Mouse (Mus musculus): ENCODE data around the gene Gabrr2.
A peak's percentile ranks its signal among the peaks of the same experiment; 100 is the strongest.
"Not testable (repeated sequence)": the region's sequence is repeated elsewhere in the genome, so short reads cannot be mapped to it uniquely, and the experiment has no call there.

Gabrr2 gene

DNA sequence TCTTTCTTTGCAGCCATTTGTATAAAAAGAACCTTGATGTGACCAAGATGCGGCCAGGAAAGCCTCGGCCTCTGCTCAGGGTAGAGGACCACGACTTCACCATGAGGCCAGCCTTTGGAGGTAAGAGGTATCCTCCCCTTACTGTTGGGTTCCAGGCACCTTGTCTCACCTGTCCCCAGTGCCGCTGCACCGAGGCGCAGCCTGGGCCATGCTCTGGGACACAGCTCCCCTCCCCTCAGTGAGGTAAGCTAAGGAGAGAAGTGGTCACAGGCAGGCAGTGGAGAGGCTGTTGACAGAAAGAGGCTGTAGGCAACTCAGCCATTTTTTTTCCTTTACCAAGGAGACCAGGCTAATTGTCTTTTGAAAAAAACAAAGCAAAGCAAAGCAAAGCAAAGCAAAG is 8.5 kb downstream of the Gabrr2 start:
- no peak for DNase-seq

DNA sequence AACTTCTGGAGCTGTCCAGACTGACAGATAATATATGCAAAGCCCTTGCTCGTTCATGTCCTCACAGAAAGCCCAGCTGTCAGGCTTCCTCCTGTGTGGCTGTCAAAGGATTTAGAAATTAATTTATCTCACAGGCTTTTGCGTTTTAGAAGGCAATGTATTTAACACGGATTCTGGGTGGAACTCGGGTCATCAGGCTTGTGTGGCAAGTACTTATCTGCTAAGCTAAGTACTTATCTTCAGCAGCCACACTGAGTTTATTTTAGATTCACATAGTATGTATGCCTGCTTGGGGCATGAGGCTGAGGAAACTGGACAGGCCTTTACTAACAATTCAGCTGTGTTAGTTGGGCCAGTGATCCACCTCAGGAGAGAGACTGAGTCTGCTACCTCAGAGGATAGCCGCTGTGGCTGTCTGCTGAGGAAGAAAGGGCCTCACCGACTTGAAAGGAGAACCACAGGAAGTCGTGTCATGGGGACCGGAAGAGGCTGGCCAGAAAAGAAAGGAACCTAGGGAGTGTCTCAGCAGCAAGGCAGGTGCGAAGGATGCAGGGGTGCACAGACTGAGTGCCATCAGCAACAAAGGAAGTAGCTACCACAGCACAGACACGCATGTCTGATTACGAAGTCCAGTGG is 9.8 kb downstream of the Gabrr2 start:
- no peak for DNase-seq

- DNase-seq: no peak
Observed at GRCm38 (mm10) chr4:33074406-33074805, 11.6 kb downstream of the Gabrr2 start.

- DNase-seq: no peak
Observed at GRCm38 (mm10) chr4:33074851-33075250, 12.1 kb downstream of the Gabrr2 start.

GRCm38 (mm10) chr4:33075776-33076524 is 13.2 kb downstream of the Gabrr2 start:
- DNase-seq: no peak

DNA sequence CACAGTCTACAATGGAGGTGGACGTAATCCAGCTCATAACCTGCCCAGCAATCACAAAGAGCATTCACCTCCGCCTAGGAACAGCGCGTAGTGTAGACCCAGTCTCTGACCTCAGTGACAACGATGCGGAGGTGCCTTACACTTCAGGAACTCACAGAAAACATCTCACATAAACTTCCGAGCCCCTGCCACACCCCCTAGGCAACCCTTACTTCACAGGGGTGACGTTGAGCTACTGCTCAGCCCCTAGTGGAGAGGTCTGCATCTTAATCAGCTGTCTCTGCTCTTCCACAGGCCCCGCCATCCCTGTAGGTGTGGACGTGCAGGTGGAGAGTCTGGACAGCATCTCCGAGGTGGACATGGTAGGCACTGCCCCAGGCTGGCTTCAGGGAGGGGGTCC is 14.4 kb downstream of the Gabrr2 start:
- no peak for DNase-seq

DNA sequence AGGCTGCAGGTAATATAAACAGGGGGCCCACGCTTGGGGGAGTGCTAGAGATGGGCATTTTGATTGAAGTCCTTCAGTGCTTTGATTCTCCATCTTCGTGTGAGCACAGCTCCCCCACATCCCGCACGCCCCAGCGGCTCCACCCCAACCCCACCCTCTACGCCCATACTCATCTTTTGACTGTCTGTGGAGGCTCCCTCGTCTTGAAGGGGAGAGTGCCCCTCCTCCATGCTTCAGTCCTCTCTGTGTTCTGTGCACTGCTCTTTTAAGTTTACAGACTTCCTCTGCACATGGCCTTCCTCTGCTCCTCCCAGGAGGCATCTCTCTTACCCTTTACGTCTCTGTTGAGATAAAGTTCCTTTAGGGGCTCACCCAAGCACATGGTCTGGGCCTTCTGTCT is 14.9 kb downstream of the Gabrr2 start:
- DNase-seq: no peak

DNA sequence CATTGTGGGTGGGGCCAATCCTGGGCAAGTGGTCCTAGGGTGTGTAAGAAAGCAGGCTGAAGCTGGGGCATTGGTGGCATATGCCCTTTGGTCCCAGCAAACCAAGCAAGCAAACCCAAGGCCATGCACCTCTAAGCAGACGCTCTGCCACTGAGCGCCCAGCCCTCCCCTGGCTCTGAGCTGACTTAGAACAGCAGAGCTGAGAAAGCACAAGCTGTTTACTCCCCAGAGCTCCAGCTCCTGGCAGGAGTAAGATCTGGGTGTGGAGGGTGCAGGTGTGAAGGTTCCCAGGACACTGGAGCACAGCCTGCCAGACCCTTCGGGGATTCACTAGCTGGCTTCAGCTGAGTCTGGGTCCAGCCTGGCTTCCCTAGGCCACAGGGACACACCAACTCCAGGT is 15.7 kb downstream of the Gabrr2 start:
- DNase-seq: no peak

- no peak for DNase-seq
Observed at GRCm38 (mm10) chr4:33099118-33099694, 36.4 kb downstream of the Gabrr2 start.

GRCm38 (mm10) chr4:33109720-33110458 is 47.1 kb downstream of the Gabrr2 start:
- no peak for DNase-seq

DNA sequence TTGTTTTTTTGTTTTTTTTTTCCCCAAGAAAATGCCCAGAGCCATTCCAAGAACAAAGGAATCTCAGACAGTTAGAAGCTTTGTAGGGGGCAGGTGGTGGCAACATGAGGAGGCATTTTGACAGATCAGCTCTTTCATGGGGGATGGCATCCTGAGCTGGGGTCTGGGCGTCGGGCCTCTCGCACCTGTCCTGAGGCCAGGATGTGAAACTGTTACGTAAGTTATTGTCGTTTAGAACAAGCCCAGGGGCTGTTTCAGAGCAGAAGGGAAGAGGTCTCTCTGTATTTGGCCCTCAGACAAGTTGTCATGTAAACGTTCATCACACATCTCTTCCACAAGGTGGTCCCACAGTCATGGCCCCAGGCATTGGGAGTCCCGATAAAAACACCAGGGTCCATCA is 48.0 kb downstream of the Gabrr2 start:
- DNase-seq: no peak

DNA sequence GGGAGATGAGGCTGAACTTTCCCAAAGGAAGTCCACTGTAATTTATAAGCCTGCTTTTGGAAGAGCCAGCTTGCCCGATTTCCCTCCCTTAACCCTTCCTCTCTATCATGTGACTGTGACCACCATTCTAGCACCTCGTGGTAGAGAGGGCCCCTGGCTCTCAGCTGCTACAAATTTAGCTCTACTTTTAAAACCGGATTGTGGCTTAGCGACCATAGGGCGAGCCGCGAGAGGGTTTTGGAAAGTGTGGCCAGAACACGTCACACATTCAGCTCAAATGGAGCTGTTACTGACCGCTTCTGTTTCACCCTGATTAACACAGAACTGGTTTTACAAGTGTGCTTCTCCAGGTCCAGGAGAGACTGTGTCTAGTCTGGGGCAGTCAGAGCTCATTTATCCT is 48.6 kb downstream of the Gabrr2 start:
- DNase-seq: no peak

GRCm38 (mm10) chr4:33112866-33113265 is 50.1 kb downstream of the Gabrr2 start:
- DNase-seq: not testable (repeated sequence)

- peak; percentile 85 for DNase-seq
Observed at GRCm38 (mm10) chr4:33119118-33119517, 56.3 kb downstream of the Gabrr2 start.

DNA sequence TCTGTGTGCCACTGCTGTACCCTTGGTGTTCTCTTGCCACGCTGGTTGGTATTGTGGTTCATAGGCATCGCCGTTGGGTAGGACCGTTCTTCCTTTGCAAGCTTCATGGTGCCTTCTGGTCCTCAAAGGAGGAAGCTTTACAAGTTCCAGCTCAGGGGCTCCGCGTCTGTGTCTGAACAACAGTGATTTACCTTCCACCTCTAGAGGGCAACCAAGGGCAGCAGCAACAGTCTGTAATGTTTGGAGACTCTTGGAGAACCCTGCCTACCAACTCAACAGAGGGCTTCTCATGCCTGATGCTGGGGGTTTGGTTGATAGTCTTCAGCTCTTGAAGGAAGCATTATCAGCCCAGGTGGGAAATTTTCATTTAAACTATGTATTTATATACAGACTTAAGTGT is 61.7 kb downstream of the Gabrr2 start:
- peak; percentile 62 for DNase-seq

GRCm38 (mm10) chr4:33125409-33126084 is 62.7 kb downstream of the Gabrr2 start:
- DNase-seq: no peak

- no peak for DNase-seq
Observed at GRCm38 (mm10) chr4:33132221-33132620, 69.4 kb downstream of the Gabrr2 start, which contains the start of gene Gabrr1. Gene Gabrr1 (plus strand): TSS chr4:33132521.
